Mouse (Mus musculus): Measurements from ENCODE around the gene Plvap.

DNA sequence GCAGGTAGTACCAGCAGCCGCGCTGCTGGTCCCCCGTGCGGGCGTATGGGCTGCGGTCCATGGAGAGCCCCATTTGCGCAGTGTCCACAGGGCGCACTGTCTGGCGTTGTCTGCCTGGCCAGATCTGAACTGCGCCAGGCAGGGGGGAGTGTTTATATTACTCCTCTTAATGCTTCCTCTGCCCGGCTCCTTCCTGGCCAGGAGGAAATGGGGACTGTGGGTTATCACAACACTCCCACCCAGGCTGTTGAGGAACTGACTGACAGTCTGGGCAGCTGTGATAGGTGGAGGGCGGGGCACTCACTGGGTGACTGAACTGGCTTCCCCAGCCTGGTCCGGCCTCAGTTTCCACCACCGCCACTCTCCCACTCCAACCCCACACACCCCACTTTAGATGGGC lies at the start of gene Plvap:
- no peak for TF ChIP-seq POLR2A (IDR thresholded peaks at IDR 0.05; ENCODE audit: extremely low read depth, insufficient read depth, low read length)
- TF ChIP-seq CTCF (IDR thresholded peaks at IDR 0.05; ENCODE audit: extremely low read depth, insufficient read depth, low read length): no peak

Data from cortical plate, adult 2 months (tissue).